Mouse (Mus musculus): ENCODE measurements around the gene Trim11. TPM values are rescaled to one million over a fixed set of nuclear protein-coding genes. Genes with fewer than 3 reads are reported as not detected.

Gene Trim11
- 10 to 100 TPM; 18.8 to 24.0 (median 20.3) TPM for polyA plus RNA-seq (2017; shearing (Covaris generic))

DNA sequence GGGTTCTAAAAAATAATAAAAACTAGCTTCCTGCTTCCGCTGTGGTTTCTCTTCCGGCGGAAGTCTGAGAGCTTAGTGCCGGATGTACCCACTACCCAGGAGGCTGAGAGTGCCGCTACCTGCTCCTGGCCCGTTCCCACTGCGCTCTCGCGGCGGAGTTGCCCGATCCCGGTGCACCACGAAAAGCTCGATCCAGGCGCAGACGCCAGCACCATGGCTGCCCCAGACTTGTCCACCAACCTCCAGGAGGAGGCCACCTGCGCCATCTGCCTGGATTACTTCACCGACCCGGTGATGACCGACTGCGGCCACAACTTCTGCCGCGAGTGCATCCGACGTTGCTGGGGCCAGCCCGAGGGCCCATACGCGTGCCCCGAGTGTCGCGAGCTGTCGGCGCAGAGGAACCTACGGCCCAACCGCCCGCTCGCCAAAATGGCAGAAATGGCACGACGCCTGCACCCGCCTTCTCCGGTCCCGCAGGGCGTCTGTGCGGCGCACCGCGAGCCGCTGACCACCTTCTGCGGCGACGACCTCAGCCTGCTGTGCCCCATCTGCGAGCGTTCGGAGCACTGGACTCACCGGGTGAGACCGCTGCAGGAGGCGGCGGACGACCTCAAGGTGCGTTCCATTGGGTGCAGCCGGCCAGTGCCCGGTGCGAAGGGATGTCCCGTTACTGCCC, at the start of gene Trim11:
Gene Trim11 (plus strand): TSS at position 67 of the 679 bp plus-strand sequence.
- ATAC-seq: peak; percentile 91

GRCm38 (mm10) chr11:58929055-58929454, 48.8 kb upstream of the Trim11 start:
- ATAC-seq: no peak

- no peak for ATAC-seq
These were observed 48.3 kb upstream of the Trim11 start for GRCm38 (mm10) chr11:58929641-58930040.

GRCm38 (mm10) chr11:58930254-58930653, 47.6 kb upstream of the Trim11 start:
- no peak for ATAC-seq

DNA sequence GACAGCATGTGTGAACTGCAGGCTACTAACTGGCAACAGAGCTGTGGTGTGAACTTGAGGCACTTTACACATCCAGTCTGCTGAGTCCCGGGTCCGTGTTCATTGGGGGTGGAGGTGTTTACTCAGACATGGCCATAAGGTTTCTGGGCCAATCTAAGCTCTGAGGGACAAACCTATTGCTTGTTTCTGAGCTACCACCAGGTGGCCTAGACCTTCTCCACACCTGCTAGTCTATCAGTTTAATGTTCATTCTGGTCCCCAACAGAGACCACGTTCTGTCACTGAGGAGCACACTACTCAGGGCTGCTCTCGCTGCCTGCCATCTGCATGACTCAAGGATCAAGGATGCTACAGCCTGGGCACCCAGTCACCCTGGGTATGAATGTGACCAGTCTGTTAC, 46.3 kb upstream of the Trim11 start:
- ATAC-seq: no peak

DNA sequence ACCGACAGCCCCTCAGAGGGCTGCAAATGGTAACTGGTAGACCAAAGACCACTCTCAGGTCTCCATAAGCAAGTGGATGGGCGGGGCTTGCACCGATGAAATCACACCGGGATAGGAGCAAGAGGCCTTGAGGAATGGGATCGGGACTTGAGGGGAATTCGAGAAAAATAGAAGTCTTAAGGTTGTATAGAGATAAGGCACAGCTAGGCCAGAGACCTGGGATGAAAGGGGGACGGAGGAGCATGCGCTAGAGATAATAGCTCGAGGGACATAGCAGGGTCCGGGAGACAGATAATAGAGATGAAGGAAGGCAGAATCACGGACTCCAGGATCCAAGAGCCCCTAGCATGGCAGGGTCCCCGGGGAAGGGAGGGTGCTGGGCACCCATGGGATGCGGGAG, 40.0 kb upstream of the Trim11 start:
- ATAC-seq: peak; percentile 16

GRCm38 (mm10) chr11:58938322-58939087, 39.4 kb upstream of the Trim11 start, which contains the start of gene Rnf187:
Rnf187 (minus strand) TSS chr11:58938916.
- ATAC-seq: peak; percentile 82

GRCm38 (mm10) chr11:58939088-58939439, 38.8 kb upstream of the Trim11 start:
- no peak for ATAC-seq

- no peak for ATAC-seq
These were observed 33.8 kb upstream of the Trim11 start for GRCm38 (mm10) chr11:58944136-58944535.

GRCm38 (mm10) chr11:58947306-58947705, 30.6 kb upstream of the Trim11 start:
- no peak for ATAC-seq

DNA sequence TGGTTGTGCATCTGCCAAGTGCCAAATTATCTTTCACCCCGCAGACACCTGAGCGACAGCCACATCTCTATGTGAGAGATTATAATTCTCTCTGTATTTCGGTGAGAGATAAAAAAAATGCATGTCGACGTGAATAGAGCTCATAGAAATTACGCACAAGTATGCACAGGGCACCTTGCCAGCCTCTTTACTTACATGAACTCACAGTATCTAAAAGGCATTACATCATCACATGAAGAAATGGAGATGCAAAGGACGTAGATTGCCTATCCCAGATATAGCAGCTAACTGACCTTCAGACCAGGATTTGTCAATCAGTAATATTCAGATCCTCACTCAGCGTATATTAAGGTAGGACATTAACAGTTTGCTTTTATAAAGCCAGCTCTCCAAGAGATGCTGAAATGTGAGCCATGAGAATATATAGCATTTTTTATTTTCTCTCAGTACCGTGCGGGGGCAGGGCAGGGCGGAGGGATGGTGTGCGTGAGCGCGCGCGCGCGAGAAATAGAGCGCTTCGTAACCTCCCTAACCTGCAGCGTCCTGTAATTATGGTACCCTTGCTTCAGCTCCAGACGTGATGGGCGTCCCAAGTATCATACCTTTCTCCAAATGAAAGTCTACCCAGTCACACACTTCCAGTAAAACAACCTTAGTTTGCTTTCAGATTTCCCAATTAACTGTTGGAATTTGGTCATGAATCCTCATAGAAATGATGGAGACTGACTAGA, 29.9 kb upstream of the Trim11 start:
- ATAC-seq: peak; percentile 27

- ATAC-seq: peak; percentile 92
These were observed 29.1 kb upstream of the Trim11 start, which contains the start of gene Hist3h2ba for GRCm38 (mm10) chr11:58948542-58949479. Hist3h2ba (plus strand) TSS chr11:58948920.

GRCm38 (mm10) chr11:58949480-58950431, 28.1 kb upstream of the Trim11 start:
- ATAC-seq: no peak

DNA sequence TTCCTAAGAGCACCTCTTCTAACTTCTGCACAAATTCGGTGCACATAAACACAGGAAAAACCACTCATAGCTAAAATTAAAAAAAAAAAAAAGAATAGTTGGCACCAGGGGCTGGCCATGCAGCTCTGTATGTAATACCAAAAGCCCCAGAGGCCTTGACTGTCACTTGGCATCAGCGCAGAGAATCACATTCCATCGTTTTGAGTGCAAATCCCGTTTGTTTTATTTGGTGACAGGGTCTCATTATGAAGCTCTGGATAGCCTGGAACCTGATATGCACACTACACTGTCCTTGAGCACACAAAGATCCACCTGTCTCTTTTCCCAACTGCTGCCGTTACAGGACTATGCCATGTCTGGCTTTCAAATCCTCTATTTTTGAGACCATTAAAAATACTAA, 26.7 kb upstream of the Trim11 start:
- no peak for ATAC-seq

- no peak for ATAC-seq
These were observed 24.3 kb upstream of the Trim11 start for GRCm38 (mm10) chr11:58953351-58954169.

DNA sequence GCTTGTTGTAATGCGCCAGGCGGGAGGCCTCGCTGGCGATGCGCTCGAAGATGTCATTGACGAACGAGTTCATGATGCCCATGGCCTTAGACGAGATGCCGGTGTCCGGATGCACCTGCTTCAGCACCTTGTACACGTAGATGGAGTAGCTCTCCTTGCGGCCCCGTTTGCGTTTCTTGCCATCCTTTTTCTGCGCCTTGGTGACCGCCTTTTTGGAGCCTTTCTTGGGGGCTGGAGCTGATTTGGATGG, 23.8 kb upstream of the Trim11 start:
- ATAC-seq: peak; percentile 33

- peak; percentile 95 for ATAC-seq
These were observed 23.3 kb upstream of the Trim11 start, which contains the start of the genes Hist3h2a and Trim17 for GRCm38 (mm10) chr11:58954420-58955142. Hist3h2a (plus strand) TSS chr11:58954685. Trim17 (plus strand) TSS chr11:58954685.

GRCm38 (mm10) chr11:58955143-58955867, 22.6 kb upstream of the Trim11 start:
- peak; percentile 9 for ATAC-seq

DNA sequence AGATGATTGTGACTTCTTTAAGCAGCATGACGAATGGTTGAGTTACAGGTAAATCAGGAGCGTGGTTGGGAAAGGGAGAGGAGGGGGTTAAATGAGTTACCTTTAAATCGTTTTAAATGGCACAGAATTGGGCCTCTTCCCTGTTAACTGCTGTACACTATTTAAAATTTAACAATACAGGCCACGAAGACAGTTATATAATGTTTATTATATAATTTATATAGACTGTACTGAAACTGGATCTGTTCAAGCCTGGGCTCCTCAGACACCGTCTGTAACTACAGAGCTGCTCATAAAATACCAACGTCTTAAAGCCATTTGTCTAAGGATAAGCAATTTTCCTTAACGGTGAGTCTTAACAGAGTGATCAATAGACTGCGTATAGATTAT, 22.0 kb upstream of the Trim11 start:
- ATAC-seq: no peak

Measured in inflammation-experienced regulatory T-cells, adult 6 months (primary cell).